8 mouse cellular contexts compared by ENCODE assay signal in genomic region chrX:13461266-13462261, GRCm38 (mm10). TPM values are rescaled to one million over a fixed set of nuclear protein-coding genes. Genes with fewer than 3 reads are reported as not detected.
DNase-seq lines count a peak whose midpoint lies in the region; ATAC-seq and TF ChIP-seq lines count a peak whose summit lies in the region.

No protein-coding gene starts in this region.

- no peak; the same call in 1 of the 2 replicates for TF ChIP-seq POLR2A in thymus, adult 2 months (IDR thresholded peaks at IDR 0.05; ENCODE audit: control insufficient read depth, extremely low read depth, insufficient read depth, low read length, poor library complexity)

- H3K36me3 ChIP-seq in hindbrain, embryonic 11.5 days (ENCODE audit: control insufficient read depth, insufficient read depth, low read length): no peaks in the 10 kb centered on the region
- no peaks in the 10 kb centered on the region for H3K36me3 ChIP-seq in lung, embryonic 16.5 days (ENCODE audit: control insufficient read depth, insufficient read depth, low read length)
- H3K36me3 ChIP-seq in thymus, adult 2 months (ENCODE audit: control insufficient read depth, insufficient read depth, low read length): no peaks in the 10 kb centered on the region

- H3K4me1 ChIP-seq in hindbrain, embryonic 11.5 days (replicated peaks; ENCODE audit: control insufficient read depth, insufficient read depth, low read length): no peaks in the 10 kb centered on the region
- H3K4me1 ChIP-seq in lung, embryonic 16.5 days (replicated peaks; ENCODE audit: control insufficient read depth, insufficient read depth, low read length): no peaks in the 10 kb centered on the region
- H3K4me1 ChIP-seq in thymus, adult 2 months (replicated peaks; ENCODE audit: control insufficient read depth, insufficient read depth, low read length): peaks cover 20% of the 10 kb centered on the region

- ATAC-seq in hindbrain, embryonic 11.5 days (ENCODE audit: low FRiP score): peak; percentile 98
- peak; percentile 94 for ATAC-seq in lung, embryonic 16.5 days (ENCODE audit: low read depth)

- 0 out of 2 replicates have a peak, but pooled peaks cover 3% of the 10 kb centered on the region for H3K27me3 ChIP-seq in hindbrain, embryonic 11.5 days (ENCODE audit: control insufficient read depth, insufficient read depth, low read length)
- H3K27me3 ChIP-seq in lung, embryonic 16.5 days (ENCODE audit: control insufficient read depth, insufficient read depth, low read depth, low read length): 0 out of 2 replicates have a peak, but pooled peaks cover 2% of the 10 kb centered on the region
- no peaks in the 10 kb centered on the region for H3K27me3 ChIP-seq in thymus, adult 2 months (ENCODE audit: control insufficient read depth, insufficient read depth, low read length)

- peak; percentile 84 for DNase-seq in MEL-GATA-1-ER (ENCODE audit: extremely low read depth, low read depth)
- DNase-seq in cerebellum, adult 9-10 months: peak; percentile 90
- peak; percentile 60 to 87 for DNase-seq in frontal cortex, adult 2 months (ENCODE audit: extremely low spot score in 1 of 2, low spot score in 1 of 2)
- peak; percentile 90 for DNase-seq in hindbrain, embryonic 11.5 days (ENCODE audit: low spot score)
- peak; percentile 84 for DNase-seq in layer of hippocampus, adult 9-11 months
- peak; percentile 83 for DNase-seq in ovary, adult 18-20 months (ENCODE audit: low spot score)
- DNase-seq in thymus, adult 2 months: peak; percentile 87

- H3K4me2 ChIP-seq in hindbrain, embryonic 11.5 days (replicated peaks; ENCODE audit: low read depth, low read length): peak overlapping the region; percentile 36
- peak overlapping the region; percentile 51 for H3K4me2 ChIP-seq in lung, embryonic 16.5 days (ENCODE audit: low read depth, low read length)

- no peaks in the 10 kb centered on the region for H3K9me3 ChIP-seq in hindbrain, embryonic 11.5 days (ENCODE audit: control insufficient read depth, low read length)
- H3K9me3 ChIP-seq in lung, embryonic 16.5 days (ENCODE audit: control insufficient read depth, low read length): no peaks in the 10 kb centered on the region

- peak overlapping the region; percentile 53; the same call in 1 of the 2 replicates for H3K9ac ChIP-seq in hindbrain, embryonic 11.5 days (ENCODE audit: low read depth, low read length)
- H3K9ac ChIP-seq in lung, embryonic 16.5 days (ENCODE audit: low read length): peak overlapping the region; percentile 65

- H3K27ac ChIP-seq in hindbrain, embryonic 11.5 days (ENCODE audit: low read depth, low read length): peak overlapping the region; percentile 58; the same call in 1 of the 2 replicates
- peak overlapping the region; percentile 61 for H3K27ac ChIP-seq in lung, embryonic 16.5 days (ENCODE audit: low read length)
- H3K27ac ChIP-seq in thymus, adult 2 months (ENCODE audit: control insufficient read depth, insufficient read depth, low read length): peak overlapping the region; percentile 84

- H3K4me3 ChIP-seq in hindbrain, embryonic 11.5 days (ENCODE audit: low read depth, low read length): peak overlapping the region; percentile 31
- H3K4me3 ChIP-seq in lung, embryonic 16.5 days (ENCODE audit: low read length): peak overlapping the region; percentile 47
- peak overlapping the region; percentile 85 for H3K4me3 ChIP-seq in thymus, adult 2 months (ENCODE audit: control insufficient read depth, insufficient read depth, low read length)

- 17% methylated on average over 42 of the region's 46 CpGs for whole genome bisulfite sequencing in hindbrain, embryonic 11.5 days
- 20% methylated on average over 42 of the region's 46 CpGs for WGBS in lung, embryonic 16.5 days
- under 1% methylated on average over 45 of the region's 46 CpGs for WGBS in thymus, adult 2 months

- TF ChIP-seq CTCF in thymus, adult 2 months (IDR thresholded peaks at IDR 0.05; ENCODE audit: borderline replicate concordance, control insufficient read depth, extremely low read depth, insufficient read depth, low read length, poor library complexity): peak; percentile 90

RNA-seq across cellular contexts. Expression of gene Nyx, which starts 4.3 kb away (rescaled TPM):
- 0.21 and 0.42 TPM in 2 replicates for polyA plus RNA-seq in frontal cortex, adult 2 months (2012; rRNA removed)
- polyA plus RNA-seq in hindbrain, embryonic 11.5 days (2014; fragmentation: Nextera tagmentation; extraction: Ambion mirVana): 0.03 TPM in 1 of 2 replicates, not detected in the other
- 0.09 and 0.10 TPM in 2 replicates for polyA plus RNA-seq in lung, embryonic 16.5 days (2015; fragmentation: Nextera tagmentation; extraction: Ambion mirVana)
- 0.94 and 0.98 TPM in 2 replicates for polyA plus RNA-seq in thymus, adult 2 months (2012; rRNA removed)

Comparison
In these comparisons a context has a peak if more than half of its experiments do, and no peak if none do; other contexts are left out.
1. Peak in every context shown above with its lines: DNase-seq, ATAC-seq, H3K4me3 ChIP-seq and H3K27ac ChIP-seq.
2. H3K4me3 ChIP-seq: peak in every context shown above with its lines; median percentile 85 in thymus, adult 2 months; 47 in lung, embryonic 16.5 days; 31 in hindbrain, embryonic 11.5 days.